Mouse (Mus musculus): ENCODE measurements around the gene Gm19345.

- no peak for TF ChIP-seq CTCF (IDR thresholded peaks at IDR 0.05; ENCODE audit: low read depth, low read length)
- no peak for TF ChIP-seq POLR2A (IDR thresholded peaks at IDR 0.05; ENCODE audit: extremely low read depth, insufficient read depth, low read length)
Observed at GRCm38 (mm10) chr7:19864241-19864640, 12.4 kb downstream of the Gm19345 start.

All from liver, adult 2 months (tissue).